Mouse (Mus musculus) myocyte (in vitro differentiated cells): ENCODE data around the gene Il12rb2.

Experiments
- CEBPB ChIP-seq: IDR thresholded peaks from 2 replicates; pipeline ENCODE4 v1.6.1; 2011; ENCODE audit warnings: mild to moderate bottlenecking, moderate library complexity; ENCODE audit not compliant: poor library complexity, insufficient read depth, severe bottlenecking
- E2F4 ChIP-seq: IDR thresholded peaks from one replicate; pipeline ENCODE4 v1.6.1; 2011; ENCODE audit warnings: mild to moderate bottlenecking, control low read depth, moderate library complexity; ENCODE audit not compliant: insufficient read depth
- POLR2A ChIP-seq: IDR thresholded peaks from one replicate; pipeline ENCODE4 v1.6.1; 2011; ENCODE audit warnings: low read depth, mild to moderate bottlenecking, control low read depth, moderate library complexity; ENCODE audit not compliant: insufficient read length
- TCF12 ChIP-seq: IDR thresholded peaks from one replicate; pipeline ENCODE4 v1.6.1; 2011; ENCODE audit warnings: mild to moderate bottlenecking, control low read depth; ENCODE audit not compliant: poor library complexity, insufficient read depth, severe bottlenecking
- USF1 ChIP-seq: IDR thresholded peaks from one replicate; pipeline ENCODE4 v1.6.1; 2011; ENCODE audit warnings: low read depth, mild to moderate bottlenecking, control low read depth, moderate library complexity

GRCm38 (mm10) chr6:67244451-67244850 is 131.5 kb downstream of the Il12rb2 start:
- TF ChIP-seq TCF12 (no peak), E2F4 (no peak), POLR2A (no peak), USF1 (no peak), CEBPB (no peak)
